Mouse (Mus musculus) left cerebral cortex, adult 2 months (tissue): ENCODE data around the gene Ankzf1. TPM values are rescaled to one million over a fixed set of nuclear protein-coding genes. Genes with fewer than 3 reads are reported as not detected.

Experiments
- DNase-seq, 2 experiments: peaks; one replicate each; pipeline ENCODE4 v3.0.0; 2021 to 2022; ENCODE audit warnings: low spot score in 2 of 2, mixed read lengths in 1 of 2; ENCODE audit errors: extremely low spot score in 1 of 2
- H3K27ac ChIP-seq: fragments of 200-600 bp; 2 replicates; pipeline ENCODE4 v1.8.1; 2022
- H3K4me3 ChIP-seq: fragments of 200-600 bp; 2 replicates; pipeline ENCODE4 v1.8.1; 2022
- CTCF ChIP-seq: fragments of 200-600 bp; IDR thresholded peaks from 2 replicates; pipeline ENCODE4 v1.8.1; 2022; ENCODE audit warnings: antibody characterized with exemption, mild to moderate bottlenecking, moderate library complexity
- intact Hi-C: fragments of 180-260 bp; cut with DNase I; formaldehyde crosslinking; loops from one replicate; pipeline ENCODE4 v1.15.1; 2025
- total RNA-seq, 2 experiments: library from RNA; stranded (reverse); gene quantifications; 2 replicates each; pipeline ENCODE4 v1.2.3; 2021

Gene Ankzf1
- total RNA-seq, 2 experiments from 2014 or later, result 25.7 to 30.7 TPM

DNA sequence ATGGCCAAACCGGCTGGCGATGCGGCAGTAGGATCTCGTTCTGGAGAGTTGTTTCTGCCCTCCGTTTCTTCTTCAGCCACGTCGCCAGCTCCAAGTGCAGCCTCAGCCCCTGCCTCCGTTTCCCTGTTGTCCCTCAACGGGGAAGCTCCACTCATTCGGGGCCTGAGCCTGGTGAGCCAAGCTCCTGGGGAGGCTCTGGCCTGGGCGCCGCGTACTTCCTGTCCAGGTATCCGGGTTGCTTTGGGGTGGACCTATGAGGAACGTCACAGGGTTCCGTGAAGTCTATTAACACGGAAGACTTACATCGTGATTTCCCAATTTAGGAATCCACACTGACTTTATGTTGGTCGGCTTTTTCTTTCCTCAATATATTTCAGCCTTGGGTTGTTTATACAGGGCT is 501 bp downstream of the Ankzf1 start:
- DNase-seq, result no peak

DNA sequence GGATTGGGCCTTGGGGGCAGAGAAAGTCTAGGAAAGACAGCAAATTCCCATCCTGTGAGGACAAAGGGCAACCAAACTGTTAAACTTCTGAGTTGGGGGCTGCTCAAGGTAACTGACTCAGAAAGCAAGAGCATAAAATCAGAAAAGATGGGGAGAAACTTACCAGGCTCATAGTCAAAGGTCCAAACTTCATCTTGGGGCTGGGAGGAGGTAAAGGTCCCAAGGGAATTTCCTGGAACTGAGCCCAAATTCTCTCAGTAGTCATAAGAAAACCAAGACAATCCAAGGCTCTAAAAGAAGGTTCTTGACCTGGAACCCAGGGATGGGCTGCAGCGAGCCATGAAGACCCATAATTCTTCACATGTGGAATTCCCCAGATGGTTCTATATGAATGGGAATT is 9.3 kb downstream of the Ankzf1 start:
- intact Hi-C loops, result no loop called here
- DNase-seq, result no peak
- Histone ChIP-seq H3K27ac (no peak overlapping the region), H3K4me3 (no peak overlapping the region)
- TF ChIP-seq CTCF, result no peak

More for the DNA sequence above, 501 bp downstream of the Ankzf1 start:
- Histone ChIP-seq H3K4me3 (peak overlapping the region; percentile 60), H3K27ac (peak overlapping the region; percentile 89)
- intact Hi-C loops, result no loop called here
- TF ChIP-seq CTCF, result no peak

DNA sequence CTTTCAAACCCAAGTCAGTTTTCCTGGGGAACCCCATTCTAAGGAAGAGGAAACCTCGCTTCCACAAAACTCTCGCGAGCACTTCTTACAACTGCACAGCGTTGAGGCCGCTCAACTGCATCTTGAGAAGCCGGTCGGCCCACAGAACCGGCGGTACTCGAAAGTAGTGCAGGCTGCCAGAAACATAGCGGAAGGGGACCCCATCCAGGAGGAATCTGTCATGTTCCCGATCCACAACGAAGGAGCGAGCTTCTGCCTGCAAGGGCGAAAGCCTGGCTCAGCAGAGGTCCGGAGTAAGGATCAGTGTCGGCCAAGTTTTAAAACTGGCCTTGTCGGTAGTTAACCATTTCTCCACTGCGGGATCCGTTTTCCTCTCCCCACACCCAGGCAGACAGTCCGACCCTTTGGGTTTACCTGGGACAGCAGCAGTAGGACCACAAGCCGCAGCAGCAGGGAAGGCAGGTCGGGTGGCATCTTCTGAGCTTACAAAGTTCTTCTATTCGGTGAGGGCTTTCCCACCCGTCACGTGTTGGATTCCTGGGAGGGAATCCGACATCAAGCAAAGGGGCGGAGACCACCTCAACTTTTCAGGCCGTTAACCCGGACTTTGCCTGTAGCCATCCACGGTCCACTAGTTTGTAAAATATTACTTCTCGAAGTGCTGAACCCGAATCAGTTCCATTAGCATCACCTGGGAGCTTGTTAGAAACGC is 17.2 kb downstream of the Ankzf1 start:
- Histone ChIP-seq H3K4me3 (peak overlapping the region; percentile 33), H3K27ac (no peak overlapping the region)
- DNase-seq, result no peak
- intact Hi-C loops, result no loop called here
- no peak; the same call in 1 of the 2 replicates for TF ChIP-seq CTCF

GRCm38 (mm10) chr1:75210136-75211087 is 18.5 kb downstream of the Ankzf1 start, which contains the start of the genes Glb1l and Stk16:
TSS of gene Glb1l (minus strand) at chr1:75210813.
TSS of gene Stk16 (plus strand) at chr1:75210838.
- peak; percentile 95 to 96 for DNase-seq
- Histone ChIP-seq H3K27ac (peak within 1 kb of the TSS; percentile 88), H3K4me3 (peak within 1 kb of the TSS; percentile 95)
- intact Hi-C loops, result no loop called here
- TF ChIP-seq CTCF, result no peak

DNA sequence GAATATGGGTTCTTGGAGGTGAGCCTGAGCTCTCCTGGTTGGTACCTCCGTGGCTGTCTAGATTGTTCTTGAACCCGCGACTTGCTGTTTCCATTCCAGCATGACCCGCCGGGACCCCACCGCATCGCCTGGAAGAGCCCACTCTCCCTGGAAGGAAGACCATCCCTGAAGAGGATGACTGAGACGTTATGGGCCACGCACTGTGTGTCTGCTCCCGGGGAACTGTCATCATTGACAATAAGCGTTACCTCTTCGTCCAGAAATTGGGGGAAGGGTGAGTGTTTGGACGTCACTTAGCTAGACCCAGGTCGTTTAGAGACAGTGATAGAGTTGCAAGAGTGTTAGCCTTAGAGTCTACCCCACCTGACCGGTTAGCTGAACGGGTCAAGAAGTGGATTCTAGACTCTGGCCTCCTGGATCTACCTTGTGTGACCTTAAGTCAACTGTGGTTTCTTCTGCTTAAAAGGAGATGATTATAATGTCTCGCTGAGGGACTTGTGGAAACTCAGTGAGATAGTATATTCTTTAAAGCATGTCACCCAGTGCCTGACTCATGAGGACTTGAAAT is 19.3 kb downstream of the Ankzf1 start:
- intact Hi-C loops, result no loop called here
- peak overlapping the region; percentile 95 for H3K4me3 ChIP-seq
- peak overlapping the region; percentile 88 for H3K27ac ChIP-seq
- TF ChIP-seq CTCF, result no peak
- DNase-seq, result no peak

GRCm38 (mm10) chr1:75212542-75212941 is 20.6 kb downstream of the Ankzf1 start:
- intact Hi-C loops, result no loop called here
- no peak overlapping the region for H3K27ac ChIP-seq
- no peak overlapping the region for H3K4me3 ChIP-seq
- no peak for TF ChIP-seq CTCF
- no peak for DNase-seq

- H3K4me3 ChIP-seq, result no peak overlapping the region
- intact Hi-C loops, result no loop called here
- no peak overlapping the region for H3K27ac ChIP-seq
- DNase-seq, result no peak
- TF ChIP-seq CTCF, result no peak
These were observed 21.1 kb downstream of the Ankzf1 start for GRCm38 (mm10) chr1:75213096-75213495.

DNA sequence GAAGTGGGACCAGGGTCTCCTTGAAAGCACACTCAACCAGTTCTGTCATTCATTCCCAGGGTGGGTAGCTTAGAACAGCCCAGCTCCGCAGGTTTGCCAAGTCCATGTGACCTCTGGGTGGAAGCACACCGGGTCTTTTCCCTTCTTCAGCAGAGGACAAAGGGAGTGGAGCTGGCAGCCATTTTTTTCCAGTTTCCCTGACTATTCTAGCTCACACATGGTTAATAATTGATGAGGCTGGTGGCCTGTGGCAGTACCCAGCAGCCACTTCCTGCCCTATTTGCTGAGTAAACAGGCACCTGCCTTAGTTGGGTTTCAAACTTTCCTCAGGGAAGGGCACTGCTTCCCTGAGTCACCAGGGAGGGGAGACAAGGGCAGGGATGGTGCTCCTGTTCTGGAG is 22.5 kb downstream of the Ankzf1 start:
- Histone ChIP-seq H3K4me3 (no peak overlapping the region), H3K27ac (peak overlapping the region; percentile 53)
- intact Hi-C loops, result no loop called here
- TF ChIP-seq CTCF, result no peak
- no peak for DNase-seq

- intact Hi-C loops, result loop anchor here (5.0 kb wide), 2 partner anchors 33 to 37 kb away; partner anchors contain the start of gene Abcb6
- no peak for TF ChIP-seq CTCF
- peak; percentile 56 to 68 for DNase-seq
- Histone ChIP-seq H3K27ac (peak overlapping the region; percentile 29; the same call in 1 of the 2 replicates), H3K4me3 (no peak overlapping the region)
These were observed 22.9 kb downstream of the Ankzf1 start for GRCm38 (mm10) chr1:75214886-75215285.

- Histone ChIP-seq H3K4me3 (peak overlapping the region; percentile 9; the same call in 1 of the 2 replicates), H3K27ac (peak overlapping the region; percentile 29; the same call in 1 of the 2 replicates)
- intact Hi-C loops, result loop anchor here (5.0 kb wide), 2 partner anchors 33 to 37 kb away; partner anchors contain the start of gene Abcb6
- no peak for DNase-seq
- TF ChIP-seq CTCF, result no peak
These were observed 23.8 kb downstream of the Ankzf1 start for GRCm38 (mm10) chr1:75215785-75216184.

GRCm38 (mm10) chr1:75216797-75217585 is 25.0 kb downstream of the Ankzf1 start:
- intact Hi-C loops, result loop anchor here (5.0 kb wide), 2 partner anchors 35 kb away; partner anchors contain the start of gene Abcb6
- TF ChIP-seq CTCF, result no peak
- H3K27ac ChIP-seq, result peak overlapping the region; percentile 92
- DNase-seq, result no peak
- H3K4me3 ChIP-seq, result peak overlapping the region; percentile 79
